Mouse (Mus musculus) MEL (cell line): ENCODE measurements around the gene Hvcn1.

Experiments used
- CHD1 ChIP-seq: IDR thresholded peaks from 2 replicates; pipeline ENCODE4 v1.6.1; 2012; ENCODE audit warnings: low read depth, mild to moderate bottlenecking, inconsistent platforms, low read length, improper control_type of control experiment
- CHD2 ChIP-seq: IDR thresholded peaks from 2 replicates; pipeline ENCODE4 v1.6.1; 2011; ENCODE audit warnings: low read length, improper control_type of control experiment
- CTCF ChIP-seq, 3 experiments: IDR thresholded peaks in 2 of 3; conservative IDR thresholded peaks in 1 of 3; 2 replicates each; pipeline ENCODE4 v1.5.1; 2011 to 2012; ENCODE audit warnings: low read length in 3 of 3, low read depth in 2 of 3, mild to moderate bottlenecking in 2 of 3, improper control_type of control experiment in 1 of 3, inconsistent platforms in 1 of 3, mixed read lengths in 1 of 3, moderate library complexity in 1 of 3; ENCODE audit not compliant: control insufficient read depth in 1 of 3, insufficient read depth in 1 of 3, poor library complexity in 1 of 3, severe bottlenecking in 1 of 3
- GABPA ChIP-seq: IDR thresholded peaks from 2 replicates; pipeline ENCODE4 v1.6.1; 2012; ENCODE audit warnings: low read depth, mild to moderate bottlenecking, inconsistent platforms, low read length, improper control_type of control experiment, moderate library complexity
- MAFK ChIP-seq: IDR thresholded peaks from 2 replicates; pipeline ENCODE4 v1.6.1; 2011; ENCODE audit warnings: low read depth, mild to moderate bottlenecking, low read length, improper control_type of control experiment, borderline replicate concordance
- MAX ChIP-seq: IDR thresholded peaks from 2 replicates; pipeline ENCODE4 v1.6.1; 2011; ENCODE audit warnings: low read length, improper control_type of control experiment
- MYB ChIP-seq: IDR thresholded peaks from 2 replicates; pipeline ENCODE4 v1.6.1; 2011; ENCODE audit warnings: mild to moderate bottlenecking, low read depth, low read length, improper control_type of control experiment
- MYC ChIP-seq: IDR thresholded peaks from 2 replicates; pipeline ENCODE4 v1.6.1; 2011; ENCODE audit warnings: low read depth, mild to moderate bottlenecking, low read length, improper control_type of control experiment, moderate library complexity
- NELFE ChIP-seq: IDR thresholded peaks from 2 replicates; pipeline ENCODE4 v1.6.1; 2011; ENCODE audit warnings: low read depth, low read length, improper control_type of control experiment
- POLR2A ChIP-seq, 2 experiments: IDR thresholded peaks; 2 replicates each; pipeline ENCODE4 v1.6.1; 2011 to 2012; ENCODE audit warnings: low read length in 2 of 2, mild to moderate bottlenecking in 2 of 2, control low read depth in 1 of 2, improper control_type of control experiment in 1 of 2, low read depth in 1 of 2, moderate library complexity in 1 of 2; ENCODE audit not compliant: control insufficient read depth in 1 of 2, insufficient read depth in 1 of 2, poor library complexity in 1 of 2
- USF1 ChIP-seq: IDR thresholded peaks from 2 replicates; pipeline ENCODE4 v1.6.1; 2014; ENCODE audit warnings: low read depth, mild to moderate bottlenecking, inconsistent platforms, low read length, improper control_type of control experiment, moderate library complexity
- ZC3H11A ChIP-seq: IDR thresholded peaks from 2 replicates; pipeline ENCODE4 v1.6.1; 2012; ENCODE audit warnings: low read depth, mild to moderate bottlenecking, inconsistent platforms, low read length, improper control_type of control experiment

GRCm38 (mm10) chr5:122258027-122258741 is 51.6 kb downstream of the Hvcn1 start:
- TF ChIP-seq ZC3H11A (no peak), POLR2A (IDR thresholded peaks at IDR 0.05; ENCODE audit: control insufficient read depth in 1 of 2, insufficient read depth in 1 of 2, low read depth in 1 of 2, low read length in 2 of 2, poor library complexity in 1 of 2) (no peak), MYC (no peak), MYB (no peak), USF1 (no peak), GABPA (no peak), CTCF (IDR thresholded peaks at IDR 0.05 in 2 of 3, conservative IDR thresholded peaks at IDR 0.05 in 1 of 3; ENCODE audit: control insufficient read depth in 1 of 3, insufficient read depth in 1 of 3, low read depth in 2 of 3, low read length in 3 of 3, poor library complexity in 1 of 3, severe bottlenecking in 1 of 3) (no peak), NELFE (no peak), MAFK (no peak), CHD2 (no peak), MAX (no peak), CHD1 (no peak)
